Mouse (Mus musculus) thymus, postnatal 10 days (tissue): ENCODE data around the gene Wscd2.

Experiments
- DNase-seq, 2 experiments: peaks; one replicate each; pipeline ENCODE4 v3.0.0; 2021; ENCODE audit warnings: low spot score in 2 of 2

Gene Wscd2

DNA sequence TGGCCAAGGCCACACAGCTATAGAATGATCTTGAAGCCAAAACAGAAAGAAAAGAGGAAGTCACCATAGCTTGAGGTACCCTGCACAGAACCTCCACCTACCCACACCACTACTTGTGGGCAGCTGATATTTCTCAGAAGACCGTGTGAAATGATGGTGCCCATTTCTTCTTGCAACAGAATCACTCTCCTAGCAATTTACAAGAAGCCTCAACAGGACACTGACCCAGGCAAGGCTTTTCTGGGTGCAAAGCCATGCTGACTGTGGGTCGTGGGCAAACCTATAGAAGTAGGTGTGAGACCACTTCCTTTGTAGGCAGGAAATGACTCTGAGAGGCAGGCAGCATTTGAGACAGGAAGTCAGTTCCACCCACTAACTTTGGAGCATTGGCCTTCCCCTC, 49.3 kb downstream of the Wscd2 start:
- no peak for DNase-seq

DNA sequence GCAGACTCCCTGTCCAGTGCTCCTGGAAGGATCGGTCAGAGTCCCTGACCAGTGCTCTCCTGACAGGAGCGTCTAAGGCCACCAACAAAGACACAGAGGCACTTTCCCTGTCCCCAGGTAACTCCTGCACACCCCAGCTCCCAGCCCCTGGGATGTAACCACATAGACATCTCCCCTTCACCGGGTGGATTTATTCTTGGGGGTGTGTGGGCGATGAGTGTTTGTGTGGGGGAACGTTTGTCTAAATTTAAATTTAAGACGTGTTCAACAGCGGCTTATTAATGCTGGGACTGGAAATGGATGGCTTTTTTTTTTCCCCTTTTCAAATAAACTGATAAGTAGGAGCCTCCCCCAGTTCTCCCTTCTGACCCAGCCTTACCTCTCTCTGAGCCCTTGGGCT, 49.7 kb downstream of the Wscd2 start:
- no peak for DNase-seq

DNA sequence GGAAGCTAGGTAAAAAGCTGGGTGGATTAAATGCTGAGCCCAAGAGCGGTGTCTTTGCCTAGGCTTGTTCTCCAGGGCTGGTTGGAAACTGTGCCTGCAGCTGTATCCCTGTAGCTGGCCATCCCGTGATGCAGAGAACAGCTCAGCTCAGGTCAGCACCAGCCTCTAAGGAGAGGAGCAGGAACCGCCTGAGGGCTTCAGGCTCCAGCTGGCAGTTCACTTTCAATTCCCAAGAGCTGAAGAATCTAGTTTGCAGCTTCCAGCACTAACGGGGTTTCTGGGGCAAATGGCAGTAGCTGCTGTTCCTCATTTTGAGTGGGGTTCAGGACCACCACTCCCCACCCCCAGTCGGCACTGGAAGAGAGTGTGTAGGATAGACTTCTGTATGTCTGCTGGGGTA, 51.1 kb downstream of the Wscd2 start:
- no peak for DNase-seq

DNA sequence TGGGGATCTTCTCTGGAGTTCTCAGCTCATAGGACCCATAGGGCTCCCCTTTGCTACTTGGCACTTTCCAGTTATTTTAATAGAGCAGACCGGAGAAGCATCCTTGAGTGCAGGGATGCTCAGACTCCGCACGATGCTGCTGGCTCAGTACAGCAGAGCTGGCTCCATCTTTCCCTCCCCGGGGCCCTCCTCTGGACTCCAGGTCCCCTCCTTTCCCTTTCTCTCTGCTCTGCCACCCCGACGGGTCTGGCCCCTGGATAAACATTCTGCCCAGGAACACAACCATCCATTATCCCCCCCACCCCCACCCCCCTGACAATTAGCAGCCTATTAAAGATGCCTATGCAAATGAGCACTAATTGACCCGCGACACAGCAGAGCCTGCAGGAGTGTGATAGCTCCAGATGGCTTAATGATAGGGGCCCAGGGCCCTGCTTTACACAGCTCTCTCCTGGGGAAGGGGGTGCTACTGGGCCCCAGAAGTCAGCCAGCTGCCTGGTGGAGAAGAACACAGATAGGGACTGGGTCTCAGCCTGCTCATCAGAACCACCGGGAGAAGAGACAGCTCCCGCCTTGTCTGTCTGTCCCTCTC, 52.8 kb downstream of the Wscd2 start:
- DNase-seq: no peak

DNA sequence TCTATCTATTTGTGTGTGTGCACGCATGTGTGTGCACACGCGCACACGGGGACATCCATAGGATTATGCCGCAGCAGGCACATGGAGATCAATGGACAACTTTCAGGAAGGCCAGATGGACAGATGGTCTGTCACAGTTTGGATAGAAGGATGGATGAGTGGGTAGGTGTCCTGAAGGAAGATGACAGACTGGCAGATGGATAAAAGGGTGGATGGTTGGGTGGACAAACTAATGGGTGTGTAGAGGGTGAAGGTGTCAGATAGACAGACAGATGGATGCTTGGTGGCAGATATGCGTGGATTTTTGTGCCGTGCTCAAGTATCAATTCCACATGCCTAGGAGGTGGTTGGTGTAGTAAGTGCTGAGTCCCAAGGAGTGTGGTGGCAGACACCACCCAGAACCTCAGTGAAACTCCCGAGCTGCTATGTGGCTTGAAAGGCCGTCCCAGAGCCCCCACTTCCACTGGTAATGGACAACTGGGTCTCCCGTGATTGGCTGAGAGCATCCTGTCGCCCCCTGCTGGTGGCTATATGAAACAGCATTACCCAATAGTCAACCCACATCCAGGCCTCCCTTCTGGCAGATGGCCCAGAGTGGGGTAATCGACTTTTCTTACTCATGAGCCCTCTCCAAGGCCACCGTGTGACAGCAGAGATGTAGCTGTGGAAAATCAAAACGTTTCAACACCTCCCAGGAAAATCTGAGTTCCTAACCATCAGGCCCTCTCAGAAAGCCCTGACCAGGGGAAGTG, 58.0 kb downstream of the Wscd2 start:
- DNase-seq: no peak

DNA sequence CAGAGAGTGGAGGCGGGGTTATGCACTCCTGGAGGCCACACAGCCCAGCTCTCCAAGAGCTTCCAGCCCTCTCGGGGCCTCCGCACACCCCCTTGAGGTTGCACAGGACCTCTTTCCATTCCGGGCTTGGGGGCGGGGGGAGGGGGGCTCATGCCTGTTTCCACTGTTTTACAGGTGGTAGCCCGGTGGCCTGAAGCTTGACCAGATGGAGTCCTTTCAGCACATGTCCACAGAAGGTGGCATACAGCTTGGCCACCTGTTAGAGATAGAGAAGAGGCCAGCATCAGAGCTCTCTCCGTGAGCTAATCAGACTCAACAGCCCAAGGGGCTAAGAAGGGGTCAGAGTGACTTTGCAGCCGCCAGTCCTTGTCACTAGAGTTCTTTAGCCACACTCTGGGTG, 60.1 kb downstream of the Wscd2 start:
- DNase-seq: no peak

DNA sequence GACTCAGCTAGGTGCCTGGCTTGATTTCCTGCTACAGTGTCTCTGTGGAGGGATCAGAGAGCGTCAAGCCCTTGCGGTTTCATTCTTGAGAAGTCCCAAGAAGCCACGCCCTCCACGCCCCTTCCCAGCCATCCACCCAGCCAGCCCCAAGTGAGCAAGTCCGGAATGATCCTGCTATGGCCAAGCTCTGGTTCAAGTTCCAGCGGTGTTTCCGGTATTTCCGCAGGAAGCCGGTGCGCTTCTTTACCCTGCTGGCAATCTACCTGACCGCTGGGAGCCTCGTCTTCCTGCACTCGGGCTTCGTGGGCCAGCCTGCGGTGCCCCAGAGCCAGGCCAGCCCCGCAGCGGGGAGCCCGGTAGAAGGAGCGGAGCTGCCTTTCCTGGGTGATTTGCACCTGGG, 60.6 kb downstream of the Wscd2 start:
- no peak for DNase-seq

DNA sequence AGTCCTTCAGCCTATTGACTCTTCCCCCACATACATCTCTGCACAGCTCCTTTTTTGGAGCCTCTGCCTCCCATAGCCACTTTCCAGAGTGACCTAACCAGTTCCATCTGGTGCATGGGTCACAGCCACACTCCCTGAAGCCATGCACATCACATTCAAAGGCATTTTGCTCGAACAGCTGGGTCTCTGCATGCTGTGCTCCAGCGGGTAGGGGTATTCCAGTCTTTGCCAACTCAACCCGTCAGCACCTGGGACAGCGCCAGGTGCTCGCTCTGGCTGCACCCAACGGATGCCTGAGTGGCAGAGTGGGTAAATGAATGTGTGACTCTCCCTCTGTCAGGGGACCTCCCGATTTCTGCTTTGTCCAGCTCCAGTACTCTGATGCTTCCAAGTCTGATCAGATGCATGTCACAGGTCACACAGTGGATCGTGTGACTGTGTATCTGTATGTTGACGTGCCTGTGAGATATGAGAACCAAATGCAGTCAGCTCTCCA, 63.3 kb downstream of the Wscd2 start:
- no peak for DNase-seq

DNA sequence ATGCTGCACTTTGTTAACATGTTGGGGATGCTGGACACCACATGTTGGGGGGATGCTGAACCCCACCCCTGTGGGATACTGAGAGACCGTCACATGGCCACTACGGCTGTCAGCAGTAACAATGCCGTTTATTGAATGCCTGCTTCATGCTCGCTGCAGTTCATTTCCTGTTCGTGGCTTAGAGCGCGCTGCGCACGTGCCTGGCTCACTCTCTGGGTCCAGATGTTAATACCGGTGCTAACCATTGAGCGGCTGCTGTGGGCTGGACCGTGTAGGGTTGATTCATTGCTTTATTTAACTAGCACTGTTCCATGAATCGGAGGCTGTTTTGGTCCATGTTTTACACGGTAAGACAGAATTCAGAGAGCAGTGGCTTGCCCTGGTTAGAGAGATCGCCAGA, 64.0 kb downstream of the Wscd2 start:
- no peak for DNase-seq

DNA sequence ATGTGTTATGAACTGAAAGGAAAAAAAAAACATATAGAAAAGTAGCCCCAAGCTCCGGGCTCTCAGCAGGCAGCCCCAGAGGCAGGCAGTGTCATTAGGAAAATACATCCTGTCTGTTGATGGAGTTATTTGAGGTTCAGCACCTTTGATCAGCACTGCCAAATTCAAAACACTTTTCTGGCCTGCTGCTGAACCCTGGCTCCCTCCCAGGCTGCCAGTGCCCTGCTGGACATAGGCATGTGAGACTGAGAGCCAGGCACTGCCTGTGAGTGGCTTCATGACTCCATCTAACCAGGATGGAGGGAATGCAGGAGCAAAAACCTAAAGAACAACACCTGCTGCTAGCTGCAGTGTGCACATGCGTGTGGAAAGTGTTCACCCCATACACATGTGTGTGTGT, 64.4 kb downstream of the Wscd2 start:
- no peak for DNase-seq

DNA sequence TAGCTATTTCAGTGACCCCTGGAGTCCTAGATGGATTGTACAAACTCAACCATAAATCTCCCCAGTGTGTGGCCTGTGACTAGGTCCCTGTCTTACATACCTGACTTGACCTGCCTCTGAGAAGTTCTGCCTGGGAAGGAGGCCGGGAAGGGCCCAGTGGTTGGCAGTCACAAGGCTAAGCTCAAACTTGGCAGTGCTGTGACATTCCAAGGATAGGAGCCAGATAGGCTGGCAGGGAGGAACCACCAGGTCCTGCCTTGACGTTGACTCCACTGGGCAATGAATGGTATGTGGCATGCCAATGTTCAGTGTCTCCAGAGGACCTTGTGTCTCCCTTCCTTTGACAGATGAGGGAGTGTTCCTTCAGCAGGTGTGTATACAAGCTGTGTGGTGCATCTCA, 65.6 kb downstream of the Wscd2 start:
- DNase-seq: no peak

DNA sequence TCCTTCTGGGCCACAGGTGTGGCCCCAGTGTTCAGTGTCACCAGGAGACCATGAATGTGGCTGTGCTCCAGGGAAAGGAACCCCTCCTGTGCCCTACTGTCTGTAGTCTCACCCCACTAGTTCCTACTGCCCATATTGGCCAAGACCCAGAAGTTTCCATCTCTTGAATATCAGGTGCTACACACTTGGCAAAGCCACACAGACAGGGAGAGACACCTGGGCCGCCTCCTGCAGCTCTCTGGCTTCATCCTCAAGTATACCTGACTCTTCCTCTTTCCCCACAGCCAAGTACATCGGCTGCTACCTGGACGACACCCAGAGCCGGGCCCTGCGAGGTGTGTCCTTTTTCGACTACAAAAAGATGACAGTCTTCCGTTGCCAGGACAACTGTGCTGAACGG, 67.9 kb downstream of the Wscd2 start:
- DNase-seq: no peak

DNA sequence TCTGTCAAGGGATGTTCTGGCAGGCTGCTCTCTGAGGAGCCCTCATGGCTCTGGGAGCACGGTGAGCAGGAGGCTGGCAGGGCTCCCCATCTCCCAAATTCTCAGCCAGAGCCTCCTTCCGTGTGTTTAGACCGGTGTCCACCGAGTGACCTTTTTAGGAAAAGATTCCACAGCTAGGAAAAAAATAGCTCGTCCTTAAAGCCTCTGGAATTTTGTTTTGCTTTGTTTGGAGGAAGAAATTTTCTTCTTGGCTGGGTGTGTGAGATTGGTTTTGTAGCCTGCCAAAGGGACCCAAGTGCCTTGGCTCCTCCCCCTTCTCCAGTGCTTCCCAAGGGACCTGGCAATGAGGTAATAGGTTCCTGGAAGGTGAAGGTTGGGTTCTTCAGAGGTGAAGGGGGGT, 69.5 kb downstream of the Wscd2 start:
- DNase-seq: no peak

DNA sequence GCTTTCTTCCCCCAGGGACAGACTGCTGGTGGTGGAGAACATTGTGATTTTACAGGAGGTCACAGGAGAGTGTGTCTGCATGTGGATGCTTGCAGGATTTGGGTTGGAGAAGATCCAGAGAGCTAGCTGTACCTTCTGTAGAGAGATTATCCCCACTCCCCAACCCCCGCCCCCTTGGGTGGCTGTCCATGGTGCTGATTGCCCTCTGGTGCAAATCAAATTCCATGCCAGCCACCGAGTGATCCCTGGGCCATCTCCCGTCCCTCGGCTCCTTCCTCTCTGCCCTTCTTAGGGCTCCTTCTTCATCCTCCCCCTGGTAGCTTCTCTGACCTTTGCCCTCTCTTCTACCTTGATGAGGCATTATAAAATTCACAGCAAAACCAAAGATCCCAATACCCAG, 74.3 kb downstream of the Wscd2 start:
- DNase-seq: no peak

DNA sequence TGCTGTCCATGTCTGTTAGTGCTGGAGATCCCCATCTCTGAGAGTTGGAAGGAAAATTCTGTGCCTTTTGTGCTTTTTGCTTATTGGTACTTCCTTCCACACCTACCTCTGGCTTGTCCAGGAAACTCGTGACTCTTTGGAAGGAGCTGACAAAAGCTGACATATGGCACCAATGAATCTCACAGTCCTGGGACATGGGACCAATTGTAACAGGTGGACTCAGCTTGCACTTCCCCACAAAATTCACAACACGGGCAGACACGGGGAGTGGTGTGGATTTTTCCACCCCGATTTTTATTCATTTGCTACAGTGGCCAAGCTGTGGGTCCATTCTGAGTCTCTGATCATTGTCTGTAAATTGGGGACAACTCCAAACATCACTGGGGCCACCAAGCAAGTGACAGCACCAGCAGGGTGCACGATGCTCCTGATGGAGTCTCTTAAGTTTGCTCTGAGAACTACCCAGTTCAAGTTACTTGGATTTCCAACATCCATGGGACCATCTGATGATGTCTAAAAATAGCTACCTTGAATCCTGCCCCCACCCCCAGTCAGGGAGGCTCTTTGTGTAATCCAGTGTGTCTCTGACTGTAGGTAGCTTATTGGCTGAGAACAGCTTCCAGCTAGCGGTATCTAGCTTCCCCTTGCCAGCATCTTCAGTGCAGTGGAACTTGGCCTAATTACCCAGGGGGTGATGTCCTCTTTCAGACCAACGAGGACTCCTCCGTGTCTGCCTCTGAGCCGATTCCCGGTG, 75.1 kb downstream of the Wscd2 start:
- DNase-seq: no peak

DNA sequence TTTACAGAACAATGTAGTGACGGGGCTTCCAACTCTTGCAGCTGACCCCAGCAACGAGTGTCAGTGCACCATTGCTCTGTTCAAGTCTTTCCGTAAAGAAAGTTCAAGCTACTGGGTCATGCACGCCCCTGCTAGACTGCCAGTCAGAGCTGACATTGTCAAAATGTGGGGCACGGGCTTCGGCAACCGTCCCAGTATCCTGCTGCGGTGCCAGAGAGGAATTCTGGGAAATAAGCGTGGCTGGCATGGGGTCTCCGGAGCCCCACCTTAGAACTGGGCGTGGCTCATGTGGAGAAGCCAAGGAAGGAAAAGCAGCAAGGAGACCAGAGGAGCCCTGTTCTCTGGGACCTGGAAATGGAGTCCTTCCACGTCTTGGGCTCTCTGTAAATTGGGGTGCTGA, 75.7 kb downstream of the Wscd2 start:
- no peak for DNase-seq

DNA sequence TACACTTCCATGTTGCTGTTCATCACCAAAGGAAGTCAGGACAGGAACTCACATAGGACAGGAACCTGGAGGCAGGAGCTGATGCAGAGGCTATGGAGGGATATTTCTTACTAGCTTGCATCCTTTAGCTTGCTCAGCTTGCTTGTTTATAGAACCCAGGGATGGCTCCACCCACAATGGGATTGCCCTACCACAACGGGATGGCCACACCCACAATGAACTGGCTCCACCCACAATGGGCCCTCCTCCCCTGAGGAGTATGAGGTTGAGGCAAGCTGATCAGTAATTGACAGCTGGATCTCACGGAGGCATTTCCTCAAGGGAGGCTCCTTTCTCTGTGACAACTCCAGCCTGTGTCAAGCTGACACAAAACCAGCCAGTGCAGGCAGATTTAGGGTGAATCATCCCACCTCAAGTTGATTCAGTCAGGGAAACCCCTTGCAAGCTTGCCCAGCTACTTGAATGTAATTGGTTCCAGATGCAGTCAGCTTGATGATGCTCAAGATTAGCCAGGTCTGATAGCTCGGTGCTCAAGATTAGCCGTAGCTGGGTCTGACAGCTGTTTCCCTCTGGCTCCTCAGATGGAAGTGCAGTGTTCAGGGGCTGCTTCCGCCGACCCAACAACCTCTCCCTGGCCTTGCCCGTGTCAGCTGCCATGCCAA, 80.1 kb downstream of the Wscd2 start:
- no peak for DNase-seq

DNA sequence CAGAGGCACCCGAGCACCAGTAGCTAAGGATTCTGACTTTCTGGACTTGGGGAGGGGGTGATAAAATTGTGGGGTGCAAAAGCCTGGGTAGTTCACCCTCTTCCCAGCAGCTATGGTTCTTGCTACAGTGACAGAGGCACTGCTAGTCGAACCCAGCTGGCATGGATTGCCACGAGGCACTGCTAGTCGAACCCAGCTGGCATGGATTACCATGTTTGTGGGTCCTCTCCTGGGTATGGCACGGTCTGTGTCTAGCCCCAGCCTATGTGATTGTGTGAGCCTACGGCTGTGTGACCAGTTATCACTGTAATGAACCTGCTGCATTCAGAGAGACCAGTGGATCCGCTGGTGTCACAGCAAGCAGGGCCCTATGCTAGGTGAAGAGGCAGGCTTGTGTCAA, 87.4 kb downstream of the Wscd2 start:
- DNase-seq: no peak

DNA sequence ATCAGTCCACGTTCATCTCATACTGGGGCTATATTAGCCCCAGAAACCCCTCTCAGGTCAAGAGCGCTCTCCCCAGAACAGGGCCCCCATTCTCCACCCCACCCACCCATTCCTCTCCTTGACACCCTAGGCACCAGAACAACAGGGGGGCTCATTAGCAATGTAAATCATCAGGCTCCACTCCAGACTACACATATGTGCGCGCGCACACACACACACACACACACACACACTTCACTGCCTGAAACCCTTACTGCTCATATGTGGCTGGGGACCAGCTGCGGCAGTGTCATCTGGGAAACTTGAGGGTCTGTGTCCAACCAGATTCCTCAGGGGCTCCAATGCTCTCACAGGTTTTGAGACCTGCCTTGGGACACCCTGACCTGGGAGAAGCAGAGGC, 88.3 kb downstream of the Wscd2 start:
- DNase-seq: no peak

DNA sequence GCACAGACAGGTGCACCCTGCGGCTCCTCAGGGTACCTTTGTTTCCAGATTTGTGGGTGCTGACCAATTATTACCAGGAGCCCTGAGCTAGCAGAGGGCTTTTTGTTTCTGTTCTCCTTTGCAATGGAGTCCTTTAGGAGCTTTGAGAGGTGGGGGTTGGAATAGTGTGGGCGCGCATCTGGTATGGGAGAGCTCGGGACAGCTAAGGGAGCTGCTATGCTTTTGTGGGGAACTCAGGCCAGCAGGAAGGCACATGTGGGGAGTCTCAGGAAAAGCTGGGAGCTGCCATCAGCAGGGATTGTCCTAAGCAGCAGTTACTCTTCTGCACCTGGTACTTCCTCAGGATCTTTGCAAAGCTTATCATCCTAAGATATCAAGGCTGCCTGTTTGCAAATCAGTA, 89.0 kb downstream of the Wscd2 start:
- DNase-seq: no peak

DNA sequence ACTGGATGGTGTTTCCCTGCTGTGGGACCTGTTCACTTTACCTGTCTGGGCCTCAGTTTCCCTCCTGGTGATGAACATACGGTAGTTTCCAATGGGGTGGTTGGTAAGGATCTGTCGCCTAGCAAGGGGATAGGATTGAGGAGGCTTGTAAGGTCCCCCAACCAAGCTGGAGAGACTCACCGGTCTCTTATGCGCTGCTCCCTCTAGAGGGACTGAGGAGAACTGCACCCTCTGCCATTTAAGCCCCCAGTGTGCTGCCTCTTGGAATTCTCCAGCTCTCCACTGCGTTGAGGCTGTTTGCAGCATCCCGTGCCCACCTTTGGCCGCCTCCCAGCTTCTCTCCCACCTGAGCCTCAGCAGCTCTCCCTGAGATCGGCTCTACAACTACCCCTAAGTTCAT, 90.1 kb downstream of the Wscd2 start:
- peak in 1 of 2 experiments; percentile 18 for DNase-seq

DNA sequence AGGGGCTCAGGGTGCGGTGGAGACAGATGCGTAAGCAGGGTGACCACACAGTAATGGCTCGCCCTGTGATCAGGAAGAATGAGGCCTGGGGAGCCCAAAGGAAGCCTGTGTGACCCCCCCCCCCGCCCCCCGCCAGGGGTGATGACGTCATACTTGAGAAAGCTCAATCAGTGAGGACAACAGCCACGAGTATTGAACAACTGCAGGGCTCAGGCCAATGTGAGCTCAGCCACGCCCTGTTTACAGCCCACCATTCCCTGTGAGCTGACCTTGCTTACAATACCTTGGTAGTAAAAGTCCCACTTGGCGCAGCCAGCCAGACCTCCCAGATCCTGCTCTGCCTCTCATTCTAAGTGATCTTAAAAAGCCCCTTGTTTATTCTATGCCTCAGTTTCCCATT, 90.7 kb downstream of the Wscd2 start:
- no peak for DNase-seq
